Mouse (Mus musculus) urinary bladder, adult 18-20 months (tissue): ENCODE results near the gene Pole3.

Source experiments
- DNase-seq, 2 experiments: peaks; one replicate each; pipeline ENCODE4 v3.0.0; 2022; ENCODE audit warnings: low spot score in 2 of 2, mixed read lengths in 2 of 2

Pole3 gene

GRCm38 (mm10) chr4:62524651-62525488, at the start of gene Pole3, which contains the start of gene 4933430I17Rik:
Gene Pole3, minus strand, starts transcription at chr4:62525068.
Gene 4933430I17Rik, plus strand, starts transcription at chr4:62525369.
- DNase-seq, result peak; percentile 94 to 96

GRCm38 (mm10) chr4:62570029-62570428, 45.2 kb upstream of the Pole3 start:
- no peak for DNase-seq

GRCm38 (mm10) chr4:62569603-62570002, 44.7 kb upstream of the Pole3 start:
- no peak for DNase-seq

GRCm38 (mm10) chr4:62568359-62568758, 43.5 kb upstream of the Pole3 start:
- DNase-seq, result no peak

- no peak for DNase-seq
Measured at GRCm38 (mm10) chr4:62567696-62568095, 42.8 kb upstream of the Pole3 start.

- DNase-seq, result no peak
Measured at GRCm38 (mm10) chr4:62566530-62566929, 41.7 kb upstream of the Pole3 start.

- DNase-seq, result no peak
Measured at GRCm38 (mm10) chr4:62562006-62562405, 37.1 kb upstream of the Pole3 start.

GRCm38 (mm10) chr4:62561630-62562001, 36.7 kb upstream of the Pole3 start:
- DNase-seq, result no peak

- DNase-seq, result peak; percentile 34 to 56
Measured at GRCm38 (mm10) chr4:62560963-62561629, 36.2 kb upstream of the Pole3 start.

GRCm38 (mm10) chr4:62559797-62560329, 35.0 kb upstream of the Pole3 start, which contains the start of gene Rgs3:
Gene Rgs3, plus strand, starts transcription at chr4:62559847.
- DNase-seq, result no peak

GRCm38 (mm10) chr4:62557436-62557835, 32.6 kb upstream of the Pole3 start:
- DNase-seq, result no peak

GRCm38 (mm10) chr4:62551966-62552365, 27.1 kb upstream of the Pole3 start:
- DNase-seq, result no peak

- DNase-seq, result no peak
Measured at GRCm38 (mm10) chr4:62544801-62545200, 19.9 kb upstream of the Pole3 start.

GRCm38 (mm10) chr4:62543782-62544181, 18.9 kb upstream of the Pole3 start:
- DNase-seq, result no peak

- no peak for DNase-seq
Measured at GRCm38 (mm10) chr4:62541802-62542201, 16.9 kb upstream of the Pole3 start.

- no peak for DNase-seq
Measured at GRCm38 (mm10) chr4:62533729-62534128, 8.9 kb upstream of the Pole3 start.

- DNase-seq, result no peak
Measured at GRCm38 (mm10) chr4:62527655-62528054, 2.8 kb upstream of the Pole3 start.

- DNase-seq, result no peak
Measured at GRCm38 (mm10) chr4:62526256-62526655, 1.4 kb upstream of the Pole3 start.

GRCm38 (mm10) chr4:62525489-62525811, 582 bp upstream of the Pole3 start:
- DNase-seq, result no peak

GRCm38 (mm10) chr4:62520892-62521400, 3.9 kb downstream of the Pole3 start:
- DNase-seq, result no peak

- peak; percentile 83 to 86 for DNase-seq
Measured at GRCm38 (mm10) chr4:62519849-62520233, 5.0 kb downstream of the Pole3 start, which contains the start of gene Alad. Gene Alad, minus strand, starts transcription at chr4:62519918.

- DNase-seq, result no peak
Measured at GRCm38 (mm10) chr4:62519122-62519848, 5.6 kb downstream of the Pole3 start.
